Mouse (Mus musculus) liver, embryonic 14.5 days (tissue): ENCODE results near the gene Pias4.
"Not testable (repeated sequence)": the region's sequence is repeated elsewhere in the genome, so short reads cannot be mapped to it uniquely, and the experiment has no call there.

Experiments used
- CTCF ChIP-seq: IDR thresholded peaks from 2 replicates; pipeline ENCODE4 v1.5.1; 2016; ENCODE audit warnings: antibody characterized with exemption, low read depth, control low read depth
- EP300 ChIP-seq: IDR thresholded peaks from 2 replicates; pipeline ENCODE4 v1.6.1; 2016; ENCODE audit warnings: antibody characterized with exemption, low read depth

- not testable (repeated sequence) for TF ChIP-seq EP300
- TF ChIP-seq CTCF, result peak; percentile 71
These were observed 49.5 kb upstream of the Pias4 start for GRCm38 (mm10) chr10:81217267-81217666.
